Mouse (Mus musculus) stomach, postnatal 0 days (tissue): ENCODE data around the gene Cbr2. TPM values are rescaled to one million over a fixed set of nuclear protein-coding genes. Genes with fewer than 3 reads are reported as not detected.

Source experiments
- ATAC-seq: fragments of 200-750 bp; cut with Nextera tagmentation; 2 replicates; pipeline ENCODE4 v1.8.0; 2017; ENCODE audit not compliant: low FRiP score, low TSS enrichment
- DNase-seq: peaks from one replicate; pipeline ENCODE4 v3.0.0-alpha.2; 2016; ENCODE audit warnings: low spot score
- H3K27ac ChIP-seq: fragments of 300-500 bp; sonication (generic); replicated peaks from 2 replicates; pipeline ENCODE4 v1.5.1; 2014; ENCODE audit warnings: mild to moderate bottlenecking, control low read depth
- H3K27me3 ChIP-seq: fragments of 300-500 bp; sonication (generic); 2 replicates; pipeline ENCODE4 v1.6.1; 2014; ENCODE audit warnings: low read length; ENCODE audit not compliant: control insufficient read depth, insufficient read depth
- H3K36me3 ChIP-seq: fragments of 300-500 bp; sonication (generic); 2 replicates; pipeline ENCODE4 v1.6.1; 2014; ENCODE audit warnings: low read length, mixed read lengths; ENCODE audit not compliant: control insufficient read depth, insufficient read depth
- H3K4me1 ChIP-seq: fragments of 300-500 bp; sonication (generic); replicated peaks from 2 replicates; pipeline ENCODE4 v1.6.1; 2014; ENCODE audit warnings: antibody characterized with exemption; ENCODE audit not compliant: control insufficient read depth, insufficient read depth
- H3K4me2 ChIP-seq: fragments of 300-500 bp; sonication (generic); replicated peaks from 2 replicates; pipeline ENCODE4 v1.6.1; 2014; ENCODE audit warnings: low read depth, mild to moderate bottlenecking, control low read depth, moderate library complexity
- H3K4me3 ChIP-seq: fragments of 300-500 bp; sonication (generic); 2 replicates; pipeline ENCODE4 v1.5.1; 2014; ENCODE audit warnings: low read depth, low read length, control low read depth
- H3K9ac ChIP-seq: fragments of 300-500 bp; sonication (generic); 2 replicates; pipeline ENCODE4 v1.6.1; 2014; ENCODE audit warnings: mild to moderate bottlenecking, low read length, control low read depth, mixed read lengths
- H3K9me3 ChIP-seq: fragments of 300-500 bp; sonication (generic); 2 replicates; pipeline ENCODE4 v1.6.1; 2016; ENCODE audit warnings: low read length; ENCODE audit not compliant: control insufficient read depth
- CTCF ChIP-seq: IDR thresholded peaks from 2 replicates; pipeline ENCODE4 v1.5.1; 2016; ENCODE audit warnings: antibody characterized with exemption, low read depth, mild to moderate bottlenecking, moderate library complexity
- EP300 ChIP-seq: optimal IDR thresholded peaks from 2 replicates; pipeline ENCODE3; 2016; ENCODE audit warnings: antibody characterized with exemption
- WGBS: fragments of 180-500 bp; shearing (Covaris S2); extraction: QIAGEN DNeasy Blood & Tissue Kit; methylation state at CpG from one replicate; pipeline ENCODE4 v1.1.7; 2014; 5-methylcytosine and 5-hydroxymethylcytosine counted together
- polyA plus RNA-seq: library from polyadenylated mRNA; unstranded; fragments of >200 nt; fragmentation: Nextera tagmentation; extraction: Ambion mirVana; gene quantifications from 2 replicates; pipeline ENCODE4 v1.2.1, GENCODE M21; 2015

The Cbr2 gene
- polyA plus RNA-seq, 1 experiment from 2014 or later, result 160 TPM

- Histone ChIP-seq H3K4me2 (no peak overlapping the region), H3K9ac (no peak overlapping the region), H3K36me3 (0 out of 2 replicates have a peak, but pooled peaks cover 4% of the 10 kb centered on the region), H3K4me1 (no peaks in the 10 kb centered on the region), H3K27me3 (no peaks in the 10 kb centered on the region), H3K4me3 (no peak overlapping the region), H3K9me3 (no peaks in the 10 kb centered on the region), H3K27ac (peak overlapping the region; percentile 18; the same call in 1 of the 2 replicates)
- TF ChIP-seq CTCF (no peak), EP300 (no peak)
- WGBS, result 25% methylated on average over 4 of the region's 4 CpGs
- peak; percentile 24 for DNase-seq
- 0 out of 2 replicates have a peak, but pooled peaks have one; percentile 31 for ATAC-seq
These were observed 36.7 kb downstream of the Cbr2 start for GRCm38 (mm10) chr11:120695184-120695583.

GRCm38 (mm10) chr11:120693461-120693860, 38.5 kb downstream of the Cbr2 start:
- H3K36me3 ChIP-seq, result peaks cover 8% of the 10 kb centered on the region; the same call in 1 of the 2 replicates
- no peak for ATAC-seq

GRCm38 (mm10) chr11:120692471-120693011, 39.4 kb downstream of the Cbr2 start:
- WGBS, result 80% methylated on average over 4 of the region's 4 CpGs
- Histone ChIP-seq H3K4me1 (no peaks in the 10 kb centered on the region), H3K27ac (no peak overlapping the region), H3K9me3 (no peaks in the 10 kb centered on the region), H3K4me3 (no peak overlapping the region), H3K36me3 (peaks cover 11% of the 10 kb centered on the region), H3K27me3 (no peaks in the 10 kb centered on the region), H3K9ac (no peak overlapping the region), H3K4me2 (no peak overlapping the region)
- DNase-seq, result no peak
- TF ChIP-seq CTCF, result 0 out of 2 replicates have a peak, but pooled peaks have one; percentile 29
- TF ChIP-seq EP300, result no peak
- no peak for ATAC-seq

More at GRCm38 (mm10) chr11:120693461-120693860, 38.5 kb downstream of the Cbr2 start:
- Histone ChIP-seq H3K4me2 (no peak overlapping the region), H3K9me3 (no peaks in the 10 kb centered on the region), H3K9ac (no peak overlapping the region), H3K27ac (no peak overlapping the region), H3K27me3 (no peaks in the 10 kb centered on the region), H3K4me3 (no peak overlapping the region), H3K4me1 (no peaks in the 10 kb centered on the region)
- no peak for DNase-seq
- WGBS, result 90% methylated on average over 3 of the region's 3 CpGs
- no peak for TF ChIP-seq EP300
- no peak for TF ChIP-seq CTCF

- 75% methylated on average over 3 of the region's 3 CpGs for WGBS
- Histone ChIP-seq H3K9me3 (no peaks in the 10 kb centered on the region), H3K4me2 (no peak overlapping the region), H3K9ac (no peak overlapping the region), H3K36me3 (peaks cover 7% of the 10 kb centered on the region), H3K27me3 (no peaks in the 10 kb centered on the region), H3K4me3 (no peak overlapping the region), H3K4me1 (peaks cover 4% of the 10 kb centered on the region; the same call in 1 of the 2 replicates), H3K27ac (no peak overlapping the region)
- ATAC-seq (no peak), DNase-seq (no peak)
- TF ChIP-seq EP300 (no peak), CTCF (no peak)
These were observed 42.5 kb downstream of the Cbr2 start for GRCm38 (mm10) chr11:120689365-120689764.

GRCm38 (mm10) chr11:120686650-120687272, 45.2 kb downstream of the Cbr2 start:
- DNase-seq, result peak; percentile 70
- no peaks in the 10 kb centered on the region for H3K9me3 ChIP-seq
- peak overlapping the region; percentile 38; the same call in 1 of the 2 replicates for H3K9ac ChIP-seq
- no peaks in the 10 kb centered on the region for H3K27me3 ChIP-seq
- H3K4me3 ChIP-seq, result no peak overlapping the region
- peaks cover 7% of the 10 kb centered on the region for H3K36me3 ChIP-seq
- 50% methylated on average over 20 of the region's 20 CpGs for WGBS
- H3K27ac ChIP-seq, result peak overlapping the region; percentile 65
- H3K4me2 ChIP-seq, result 0 out of 2 replicates have a peak overlapping the region, but pooled peaks have one; percentile 17
- H3K4me1 ChIP-seq, result peaks cover 4% of the 10 kb centered on the region; the same call in 1 of the 2 replicates
- no peak for TF ChIP-seq CTCF
- no peak for TF ChIP-seq EP300
- ATAC-seq, result 0 out of 2 replicates have a peak, but pooled peaks have one; percentile 38

GRCm38 (mm10) chr11:120684660-120685059, 47.3 kb downstream of the Cbr2 start:
- H3K27ac ChIP-seq, result 0 out of 2 replicates have a peak overlapping the region, but pooled peaks have one; percentile 30
- peaks cover 7% of the 10 kb centered on the region for H3K36me3 ChIP-seq
- no peaks in the 10 kb centered on the region for H3K9me3 ChIP-seq
- H3K4me2 ChIP-seq, result no peak overlapping the region
- H3K9ac ChIP-seq, result no peak overlapping the region
- H3K4me3 ChIP-seq, result no peak overlapping the region
- WGBS, result 74% methylated on average over 2 of the region's 2 CpGs
- ATAC-seq (no peak), DNase-seq (no peak)
- peaks cover 4% of the 10 kb centered on the region; the same call in 1 of the 2 replicates for H3K4me1 ChIP-seq
- no peaks in the 10 kb centered on the region for H3K27me3 ChIP-seq
- TF ChIP-seq CTCF, result no peak
- no peak for TF ChIP-seq EP300
